Mouse (Mus musculus) forebrain, embryonic 10.5 days (tissue): Measurements from ENCODE around the gene Ltbp4. TPM values are rescaled to one million over a fixed set of nuclear protein-coding genes. Genes with fewer than 3 reads are reported as not detected.

ENCODE experiments used
- DNase-seq: peaks from one replicate; pipeline ENCODE4 v3.0.0-alpha.2; 2017; ENCODE audit warnings: low spot score; ENCODE audit errors: extremely low spot score
- H3K27ac ChIP-seq: fragments of 300-500 bp; sonication (generic); 2 replicates; pipeline ENCODE4 v1.5.1; 2016; ENCODE audit warnings: mild to moderate bottlenecking
- H3K27me3 ChIP-seq: fragments of 300-500 bp; sonication (generic); 2 replicates; pipeline ENCODE4 v1.6.1; 2016; ENCODE audit warnings: mild to moderate bottlenecking; ENCODE audit not compliant: poor library complexity, severe bottlenecking
- H3K36me3 ChIP-seq: fragments of 300-500 bp; sonication (generic); replicated peaks from 2 replicates; pipeline ENCODE4 v1.6.1; 2016; ENCODE audit warnings: mild to moderate bottlenecking, moderate library complexity
- H3K4me1 ChIP-seq: fragments of 300-500 bp; sonication (generic); 2 replicates; pipeline ENCODE4 v1.6.1; 2016
- H3K4me3 ChIP-seq: fragments of 300-500 bp; sonication (generic); 2 replicates; pipeline ENCODE4 v1.5.1; 2016; ENCODE audit warnings: mild to moderate bottlenecking, moderate library complexity
- H3K9me3 ChIP-seq: fragments of 300-500 bp; sonication (generic); 2 replicates; pipeline ENCODE4 v1.6.1; 2016; ENCODE audit warnings: mild to moderate bottlenecking, moderate library complexity
- WGBS: fragments of 180-500 bp; shearing (Covaris S2); methylation state at CpG from one replicate; pipeline ENCODE4 v1.1.7; 2016; 5-methylcytosine and 5-hydroxymethylcytosine counted together
- polyA plus RNA-seq: library from polyadenylated mRNA; unstranded; fragments of >200 nt; fragmentation: Nextera tagmentation; extraction: Ambion mirVana; gene quantifications from 2 replicates; pipeline ENCODE4 v1.2.1, GENCODE M21; 2016

Ltbp4 gene
- polyA plus RNA-seq: 8.5 and 11.1 TPM in 2 replicates

- under 1% methylated on average over 36 of the region's 36 CpGs for whole genome bisulfite sequencing
- no peaks in the 10 kb centered on the region for H3K9me3 ChIP-seq
- peaks cover 57% of the 10 kb centered on the region for H3K4me1 ChIP-seq
- H3K36me3 ChIP-seq: peaks cover 12% of the 10 kb centered on the region
- DNase-seq: peak; percentile 85
- H3K27me3 ChIP-seq: peaks cover 79% of the 10 kb centered on the region
- H3K4me3 ChIP-seq: peak within 1 kb of the TSS; percentile 64
- peak within 1 kb of the TSS; percentile 85 for H3K27ac ChIP-seq
These were observed at the start of gene Ltbp4 for GRCm38 (mm10) chr7:27337175-27337853. TSS of gene Ltbp4 (minus strand) at chr7:27337692.

- Histone ChIP-seq H3K27ac (no peak overlapping the region), H3K9me3 (no peaks in the 10 kb centered on the region), H3K4me3 (no peak overlapping the region), H3K4me1 (peaks cover 5% of the 10 kb centered on the region; the same call in 1 of the 2 replicates), H3K36me3 (no peaks in the 10 kb centered on the region), H3K27me3 (0 out of 2 replicates have a peak, but pooled peaks cover 4% of the 10 kb centered on the region)
- WGBS: 33% methylated on average over 4 of the region's 4 CpGs
- DNase-seq: no peak
These were observed 47.2 kb upstream of the Ltbp4 start for GRCm38 (mm10) chr7:27384731-27385130.

- no peak for DNase-seq
- Histone ChIP-seq H3K4me1 (peaks cover 5% of the 10 kb centered on the region; the same call in 1 of the 2 replicates), H3K9me3 (no peaks in the 10 kb centered on the region), H3K36me3 (no peaks in the 10 kb centered on the region), H3K27me3 (peaks cover 6% of the 10 kb centered on the region), H3K4me3 (no peak overlapping the region), H3K27ac (no peak overlapping the region)
- 79% methylated on average over 5 of the region's 5 CpGs for WGBS
These were observed 46.6 kb upstream of the Ltbp4 start for GRCm38 (mm10) chr7:27384134-27384533.

- H3K4me3 ChIP-seq: no peak overlapping the region
- H3K4me1 ChIP-seq: peaks cover 5% of the 10 kb centered on the region; the same call in 1 of the 2 replicates
- H3K27me3 ChIP-seq: peaks cover 15% of the 10 kb centered on the region
- no peak overlapping the region for H3K27ac ChIP-seq
- no peaks in the 10 kb centered on the region for H3K9me3 ChIP-seq
- WGBS: 73% methylated on average over 1 of the region's 1 CpGs
- no peak for DNase-seq
- H3K36me3 ChIP-seq: no peaks in the 10 kb centered on the region
These were observed 45.7 kb upstream of the Ltbp4 start for GRCm38 (mm10) chr7:27383233-27383632.

GRCm38 (mm10) chr7:27381560-27381959 is 44.1 kb upstream of the Ltbp4 start:
- H3K9me3 ChIP-seq: no peaks in the 10 kb centered on the region
- 65% methylated on average over 4 of the region's 4 CpGs for WGBS
- peaks cover 5% of the 10 kb centered on the region; the same call in 1 of the 2 replicates for H3K4me1 ChIP-seq
- peaks cover 31% of the 10 kb centered on the region for H3K27me3 ChIP-seq
- H3K4me3 ChIP-seq: no peak overlapping the region
- no peaks in the 10 kb centered on the region for H3K36me3 ChIP-seq
- no peak overlapping the region for H3K27ac ChIP-seq
- no peak for DNase-seq

GRCm38 (mm10) chr7:27381009-27381408 is 43.5 kb upstream of the Ltbp4 start:
- DNase-seq: no peak
- Histone ChIP-seq H3K36me3 (no peaks in the 10 kb centered on the region), H3K4me1 (peaks cover 5% of the 10 kb centered on the region; the same call in 1 of the 2 replicates), H3K27me3 (peaks cover 37% of the 10 kb centered on the region), H3K27ac (no peak overlapping the region), H3K4me3 (no peak overlapping the region), H3K9me3 (no peaks in the 10 kb centered on the region)
- WGBS: 66% methylated on average over 1 of the region's 1 CpGs

GRCm38 (mm10) chr7:27379836-27380235 is 42.3 kb upstream of the Ltbp4 start:
- Histone ChIP-seq H3K36me3 (no peaks in the 10 kb centered on the region), H3K4me1 (peaks cover 9% of the 10 kb centered on the region; the same call in 1 of the 2 replicates), H3K4me3 (no peak overlapping the region), H3K27ac (no peak overlapping the region), H3K27me3 (peaks cover 49% of the 10 kb centered on the region), H3K9me3 (0 out of 2 replicates have a peak, but pooled peaks cover 2% of the 10 kb centered on the region)
- WGBS: 81% methylated on average over 6 of the region's 6 CpGs
- no peak for DNase-seq

- H3K27me3 ChIP-seq: peaks cover 63% of the 10 kb centered on the region
- no peak for DNase-seq
- no peak overlapping the region for H3K27ac ChIP-seq
- peaks cover 4% of the 10 kb centered on the region; the same call in 1 of the 2 replicates for H3K4me1 ChIP-seq
- no peak overlapping the region for H3K4me3 ChIP-seq
- H3K36me3 ChIP-seq: no peaks in the 10 kb centered on the region
- WGBS: 28% methylated on average over 4 of the region's 4 CpGs
- H3K9me3 ChIP-seq: 0 out of 2 replicates have a peak, but pooled peaks cover 5% of the 10 kb centered on the region
These were observed 40.9 kb upstream of the Ltbp4 start for GRCm38 (mm10) chr7:27378431-27378830.

- 1% methylated on average over 22 of the region's 22 CpGs for WGBS
- no peak for DNase-seq
- peak overlapping the region; percentile 29 for H3K4me3 ChIP-seq
These were observed 37.8 kb upstream of the Ltbp4 start for GRCm38 (mm10) chr7:27375274-27375673.

GRCm38 (mm10) chr7:27371715-27372462 is 34.4 kb upstream of the Ltbp4 start:
- peaks cover 100% of the 10 kb centered on the region for H3K27me3 ChIP-seq
- peaks cover 14% of the 10 kb centered on the region for H3K9me3 ChIP-seq
- H3K4me3 ChIP-seq: peak overlapping the region; percentile 34
- WGBS: 6% methylated on average over 44 of the region's 44 CpGs
- H3K36me3 ChIP-seq: no peaks in the 10 kb centered on the region
- peaks cover 22% of the 10 kb centered on the region for H3K4me1 ChIP-seq
- no peak for DNase-seq
- H3K27ac ChIP-seq: no peak overlapping the region

More at GRCm38 (mm10) chr7:27375274-27375673, 37.8 kb upstream of the Ltbp4 start:
- Histone ChIP-seq H3K27me3 (peaks cover 91% of the 10 kb centered on the region), H3K4me1 (peaks cover 12% of the 10 kb centered on the region), H3K9me3 (peaks cover 7% of the 10 kb centered on the region), H3K36me3 (no peaks in the 10 kb centered on the region), H3K27ac (no peak overlapping the region)

- Histone ChIP-seq H3K27ac (no peak overlapping the region), H3K4me1 (peaks cover 22% of the 10 kb centered on the region), H3K27me3 (peaks cover 100% of the 10 kb centered on the region), H3K36me3 (no peaks in the 10 kb centered on the region), H3K4me3 (no peak overlapping the region), H3K9me3 (peaks cover 15% of the 10 kb centered on the region)
- 88% methylated on average over 19 of the region's 19 CpGs for WGBS
- no peak for DNase-seq
These were observed 31.6 kb upstream of the Ltbp4 start for GRCm38 (mm10) chr7:27369111-27369510.

- Histone ChIP-seq H3K27me3 (peaks cover 100% of the 10 kb centered on the region), H3K4me3 (peak overlapping the region; percentile 27; the same call in 1 of the 2 replicates), H3K36me3 (no peaks in the 10 kb centered on the region), H3K9me3 (peaks cover 13% of the 10 kb centered on the region), H3K4me1 (peaks cover 25% of the 10 kb centered on the region), H3K27ac (no peak overlapping the region)
- DNase-seq: no peak
- WGBS: 15% methylated on average over 11 of the region's 11 CpGs
These were observed 30.5 kb upstream of the Ltbp4 start for GRCm38 (mm10) chr7:27367976-27368375.
